15 mouse cellular contexts compared by ENCODE assay signal in the genomic region with DNA sequence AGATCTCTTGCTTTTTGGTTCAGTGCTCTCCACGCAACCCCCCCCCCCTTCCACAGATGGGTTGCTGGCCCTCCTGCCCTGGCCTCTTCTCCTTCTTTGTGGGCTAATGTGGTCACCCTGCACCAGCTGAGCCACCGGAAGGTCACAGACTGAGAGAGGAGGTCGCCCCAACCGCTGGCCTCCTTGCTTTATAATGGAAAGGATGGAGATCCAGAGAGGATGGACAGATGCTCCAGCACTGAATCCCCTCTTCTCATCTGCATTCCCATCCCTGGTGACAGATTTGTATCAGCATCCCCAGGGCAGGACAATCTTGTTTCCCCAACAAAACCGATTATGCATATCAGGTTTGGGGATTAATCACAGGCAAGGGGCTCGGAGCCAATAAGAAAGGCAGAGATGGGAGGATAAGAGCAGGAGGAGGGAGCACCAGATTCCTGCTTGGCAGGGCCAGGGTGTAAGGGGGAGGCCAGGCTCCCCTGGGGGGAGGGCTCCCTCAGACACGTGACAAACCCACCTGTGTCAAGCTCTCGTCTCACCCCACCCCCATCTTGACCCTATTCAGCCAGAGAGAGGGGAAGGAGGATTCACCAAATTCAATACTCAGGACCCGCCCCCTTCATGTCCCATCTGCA.
"Had no signal": no experiment of that assay in that cellular context is flagged by ENCODE, and none has a peak within 500 bp of the region (broad histone marks: within the 10 kb centered on the region; RNA-seq: fewer than 3 reads in every experiment).

No protein-coding gene starts in this region.

- DNase-seq: kidney, adult 2 months; kidney, postnatal 14 days; lung, adult 2 months; lung, postnatal 36 days; right cerebral cortex, adult 18-20 months; right cerebral cortex, postnatal 25 days; thymus, postnatal 36 days had no signal

- H3K9ac ChIP-seq: intestine, embryonic 15.5 days; kidney, embryonic 15.5 days; liver, embryonic 15.5 days had no signal

- H3K4me1 ChIP-seq: kidney, embryonic 15.5 days; liver, embryonic 15.5 days had no signal

- ATAC-seq: intestine, embryonic 15.5 days; lung, postnatal 0 days had no signal

- H3K36me3 ChIP-seq: intestine, embryonic 15.5 days; kidney, embryonic 15.5 days; limb, embryonic 10.5 days; liver, embryonic 15.5 days had no signal

- H3K27ac ChIP-seq: intestine, embryonic 15.5 days; kidney, embryonic 15.5 days; left cerebral cortex, adult 2 months; limb, embryonic 10.5 days; liver, embryonic 15.5 days had no signal

- H3K4me2 ChIP-seq: intestine, embryonic 15.5 days; kidney, embryonic 15.5 days; liver, embryonic 11.5 days; liver, embryonic 15.5 days had no signal

- H3K27me3 ChIP-seq: intestine, embryonic 15.5 days; kidney, embryonic 15.5 days; liver, embryonic 15.5 days had no signal

- H3K9me3 ChIP-seq: intestine, embryonic 15.5 days; kidney, embryonic 15.5 days; limb, embryonic 10.5 days; liver, embryonic 15.5 days had no signal

- H3K4me3 ChIP-seq: intestine, embryonic 15.5 days; kidney, embryonic 15.5 days; left cerebral cortex, adult 2 months; limb, embryonic 10.5 days; liver, embryonic 15.5 days; myocyte had no signal
